Mouse (Mus musculus) lung, postnatal 36 days (tissue): Measurements from ENCODE around the gene Dgkh.
A peak's percentile ranks its signal among the peaks of the same experiment; 100 is the strongest.
"Not testable (repeated sequence)": the region's sequence is repeated elsewhere in the genome, so short reads cannot be mapped to it uniquely, and the experiment has no call there.

Experiments used
- DNase-seq: peaks from one replicate; pipeline ENCODE4 v3.0.0; 2022; ENCODE audit warnings: mixed read lengths

Gene Dgkh

GRCm38 (mm10) chr14:78618883-78619295 lies 113.7 kb downstream of the Dgkh start:
- no peak for DNase-seq

- DNase-seq: peak; percentile 17
Observed at GRCm38 (mm10) chr14:78613569-78613968, 119.0 kb downstream of the Dgkh start.

- no peak for DNase-seq
Observed at GRCm38 (mm10) chr14:78612111-78612788, 120.3 kb downstream of the Dgkh start.

GRCm38 (mm10) chr14:78594916-78595315 lies 137.7 kb downstream of the Dgkh start:
- no peak for DNase-seq

- DNase-seq: no peak
Observed at GRCm38 (mm10) chr14:78592965-78593364, 139.6 kb downstream of the Dgkh start.

GRCm38 (mm10) chr14:78590335-78590734 lies 142.2 kb downstream of the Dgkh start:
- DNase-seq: peak; percentile 58

GRCm38 (mm10) chr14:78584222-78584621 lies 148.4 kb downstream of the Dgkh start:
- DNase-seq: no peak

GRCm38 (mm10) chr14:78583168-78583567 lies 149.4 kb downstream of the Dgkh start:
- no peak for DNase-seq

- peak; percentile 6 for DNase-seq
Observed at GRCm38 (mm10) chr14:78575899-78576298, 156.7 kb downstream of the Dgkh start.

- no peak for DNase-seq
Observed at GRCm38 (mm10) chr14:78568410-78568809, 164.2 kb downstream of the Dgkh start.

- no peak for DNase-seq
Observed at GRCm38 (mm10) chr14:78566431-78566830, 166.1 kb downstream of the Dgkh start.

- no peak for DNase-seq
Observed at GRCm38 (mm10) chr14:78564292-78564691, 168.3 kb downstream of the Dgkh start.

- DNase-seq: no peak
Observed at GRCm38 (mm10) chr14:78563211-78563610, 169.4 kb downstream of the Dgkh start.

- no peak for DNase-seq
Observed at GRCm38 (mm10) chr14:78562121-78562520, 170.5 kb downstream of the Dgkh start.

- no peak for DNase-seq
Observed at GRCm38 (mm10) chr14:78559042-78559441, 173.5 kb downstream of the Dgkh start.

GRCm38 (mm10) chr14:78554830-78555229 lies 177.7 kb downstream of the Dgkh start:
- not testable (repeated sequence) for DNase-seq

GRCm38 (mm10) chr14:78553661-78554060 lies 178.9 kb downstream of the Dgkh start:
- DNase-seq: no peak

GRCm38 (mm10) chr14:78548807-78549206 lies 183.8 kb downstream of the Dgkh start:
- peak; percentile 66 for DNase-seq

- DNase-seq: peak; percentile 14
Observed at GRCm38 (mm10) chr14:78541319-78541718, 191.3 kb downstream of the Dgkh start.

- no peak for DNase-seq
Observed at GRCm38 (mm10) chr14:78539821-78540220, 192.8 kb downstream of the Dgkh start.

- peak; percentile 8 for DNase-seq
Observed at GRCm38 (mm10) chr14:78538572-78539320, 193.8 kb downstream of the Dgkh start.

- DNase-seq: no peak
Observed at GRCm38 (mm10) chr14:78537551-78537950, 195.0 kb downstream of the Dgkh start.

- DNase-seq: peak; percentile 96
Observed at GRCm38 (mm10) chr14:78536281-78537165, 196.1 kb downstream of the Dgkh start, which contains the start of gene Akap11. Gene Akap11 (minus strand): TSS chr14:78536808.
